Mouse (Mus musculus) MEL (cell line): ENCODE results near the gene Myo10. TPM values are rescaled to one million over a fixed set of nuclear protein-coding genes. Genes with fewer than 3 reads are reported as not detected.

Experiments used
- DNase-seq: peaks from one replicate; pipeline ENCODE4 v3.0.0; 2011; ENCODE audit warnings: low read depth, low spot score
- H3K27ac ChIP-seq: 2 replicates; pipeline ENCODE4 v1.5.1; 2012; ENCODE audit warnings: low read depth, mild to moderate bottlenecking, control low read depth, low read length, moderate library complexity; ENCODE audit not compliant: control insufficient read depth
- H3K27me3 ChIP-seq, 2 experiments: fragments of 150-350 bp in 1 of 2; sonication (generic) in 1 of 2; 2 replicates each; pipeline ENCODE4 v1.6.1; 2012; ENCODE audit warnings: low read length in 2 of 2, mild to moderate bottlenecking in 2 of 2, improper control_type of control experiment in 1 of 2, moderate library complexity in 1 of 2; ENCODE audit not compliant: insufficient read depth in 2 of 2, control insufficient read depth in 1 of 2
- H3K36me3 ChIP-seq, 2 experiments: 2 replicates each; pipeline ENCODE4 v1.6.1; 2012 to 2014; ENCODE audit warnings: low read length in 2 of 2, improper control_type of control experiment in 1 of 2, inconsistent platforms in 1 of 2, mild to moderate bottlenecking in 1 of 2; ENCODE audit not compliant: insufficient read depth in 2 of 2, control insufficient read depth in 1 of 2
- H3K4me1 ChIP-seq, 2 experiments: fragments of 150-350 bp in 1 of 2; sonication (generic) in 1 of 2; 2 replicates each; pipeline ENCODE4 v1.6.1; 2012; ENCODE audit warnings: low read length in 2 of 2, improper control_type of control experiment in 1 of 2, mild to moderate bottlenecking in 1 of 2; ENCODE audit not compliant: insufficient read depth in 2 of 2, control insufficient read depth in 1 of 2
- H3K4me3 ChIP-seq, 2 experiments: fragments of 150-350 bp in 1 of 2; sonication (generic) in 1 of 2; 2 replicates each; pipeline ENCODE4 v1.5.1; 2012; ENCODE audit warnings: low read depth in 2 of 2, low read length in 2 of 2, mild to moderate bottlenecking in 2 of 2, moderate library complexity in 2 of 2, control low read depth in 1 of 2, improper control_type of control experiment in 1 of 2; ENCODE audit not compliant: control insufficient read depth in 1 of 2, insufficient read depth in 1 of 2
- H3K79me2 ChIP-seq: 2 replicates; pipeline ENCODE4 v1.6.1; 2012; ENCODE audit warnings: mild to moderate bottlenecking, low read length, moderate library complexity; ENCODE audit not compliant: control insufficient read depth, poor library complexity, insufficient read depth
- H3K9ac ChIP-seq: 2 replicates; pipeline ENCODE4 v1.6.1; 2012; ENCODE audit warnings: low read depth, mild to moderate bottlenecking, control low read depth, low read length, moderate library complexity; ENCODE audit not compliant: control insufficient read depth, poor library complexity, severe bottlenecking
- H3K9me3 ChIP-seq: fragments of 150-350 bp; sonication (generic); replicated peaks from 2 replicates; pipeline ENCODE4 v1.6.1; 2012; ENCODE audit warnings: mild to moderate bottlenecking, low read length, improper control_type of control experiment, moderate library complexity; ENCODE audit not compliant: insufficient read depth
- BHLHE40 ChIP-seq: IDR thresholded peaks from 2 replicates; pipeline ENCODE4 v1.6.1; 2012; ENCODE audit warnings: low read depth, mild to moderate bottlenecking, inconsistent platforms, low read length, improper control_type of control experiment, borderline replicate concordance
- CHD2 ChIP-seq: IDR thresholded peaks from 2 replicates; pipeline ENCODE4 v1.6.1; 2011; ENCODE audit warnings: low read length, improper control_type of control experiment
- CTCF ChIP-seq, 3 experiments: IDR thresholded peaks in 2 of 3; conservative IDR thresholded peaks in 1 of 3; 2 replicates each; pipeline ENCODE4 v1.5.1; 2011 to 2012; ENCODE audit warnings: low read length in 3 of 3, low read depth in 2 of 3, mild to moderate bottlenecking in 2 of 3, improper control_type of control experiment in 1 of 3, inconsistent platforms in 1 of 3, mixed read lengths in 1 of 3, moderate library complexity in 1 of 3; ENCODE audit not compliant: control insufficient read depth in 1 of 3, insufficient read depth in 1 of 3, poor library complexity in 1 of 3, severe bottlenecking in 1 of 3
- EP300 ChIP-seq, 2 experiments: IDR thresholded peaks; 2 replicates each; pipeline ENCODE4 v1.6.1; 2011; ENCODE audit warnings: improper control_type of control experiment in 2 of 2, low read length in 2 of 2, low read depth in 1 of 2, mild to moderate bottlenecking in 1 of 2
- ETS1 ChIP-seq: IDR thresholded peaks from 2 replicates; pipeline ENCODE4 v1.6.1; 2012; ENCODE audit warnings: low read depth, mild to moderate bottlenecking, inconsistent platforms, low read length, improper control_type of control experiment, moderate library complexity
- KAT2A ChIP-seq: conservative IDR thresholded peaks from 2 replicates; pipeline ENCODE4 v1.6.1; 2012; ENCODE audit warnings: low read depth, low read length, improper control_type of control experiment, inconsistent platforms
- MAFK ChIP-seq: IDR thresholded peaks from 2 replicates; pipeline ENCODE4 v1.6.1; 2011; ENCODE audit warnings: low read depth, mild to moderate bottlenecking, low read length, improper control_type of control experiment, borderline replicate concordance
- MAZ ChIP-seq: IDR thresholded peaks from 2 replicates; pipeline ENCODE4 v1.6.1; 2012; ENCODE audit warnings: low read depth, mild to moderate bottlenecking, inconsistent platforms, low read length, improper control_type of control experiment
- MEF2A ChIP-seq: IDR thresholded peaks from 2 replicates; pipeline ENCODE4 v1.6.1; 2014; ENCODE audit warnings: low read depth, mild to moderate bottlenecking, inconsistent platforms, low read length, improper control_type of control experiment; ENCODE audit not compliant: poor library complexity, insufficient replicate concordance, severe bottlenecking; ENCODE audit errors: extremely low read depth
- MXI1 ChIP-seq: IDR thresholded peaks from 2 replicates; pipeline ENCODE4 v1.6.1; 2011; ENCODE audit warnings: mild to moderate bottlenecking, low read depth, low read length, improper control_type of control experiment
- MYC ChIP-seq: IDR thresholded peaks from 2 replicates; pipeline ENCODE4 v1.6.1; 2011; ENCODE audit warnings: low read depth, mild to moderate bottlenecking, low read length, improper control_type of control experiment, moderate library complexity
- POLR2AphosphoS2 ChIP-seq: IDR thresholded peaks from 2 replicates; pipeline ENCODE4 v1.6.1; 2011; ENCODE audit warnings: low read length, improper control_type of control experiment
- RAD21 ChIP-seq: IDR thresholded peaks from 2 replicates; pipeline ENCODE4 v1.6.1; 2011; ENCODE audit warnings: mild to moderate bottlenecking, low read depth, low read length, improper control_type of control experiment
- RCOR1 ChIP-seq: IDR thresholded peaks from 2 replicates; pipeline ENCODE4 v1.6.1; 2012; ENCODE audit warnings: low read depth, mild to moderate bottlenecking, inconsistent platforms, low read length, improper control_type of control experiment
- SIN3A ChIP-seq: IDR thresholded peaks from 2 replicates; pipeline ENCODE4 v1.6.1; 2012; ENCODE audit warnings: low read length, improper control_type of control experiment, inconsistent platforms
- SMC3 ChIP-seq: IDR thresholded peaks from 2 replicates; pipeline ENCODE4 v1.6.1; 2011; ENCODE audit warnings: low read depth, low read length, improper control_type of control experiment
- TAL1 ChIP-seq: IDR thresholded peaks from 2 replicates; pipeline ENCODE4 v1.6.1; 2012; ENCODE audit warnings: mild to moderate bottlenecking, inconsistent platforms, low read length, moderate library complexity, mixed read lengths
- TBP ChIP-seq: IDR thresholded peaks from 2 replicates; pipeline ENCODE4 v1.8.0; 2011; ENCODE audit warnings: low read depth, low read length, improper control_type of control experiment
- UBTF ChIP-seq: IDR thresholded peaks from 2 replicates; pipeline ENCODE4 v1.6.1; 2012; ENCODE audit warnings: low read depth, mild to moderate bottlenecking, inconsistent platforms, low read length, improper control_type of control experiment, moderate library complexity, borderline replicate concordance; ENCODE audit not compliant: insufficient read depth
- USF1 ChIP-seq: IDR thresholded peaks from 2 replicates; pipeline ENCODE4 v1.6.1; 2014; ENCODE audit warnings: low read depth, mild to moderate bottlenecking, inconsistent platforms, low read length, improper control_type of control experiment, moderate library complexity
- ZC3H11A ChIP-seq: IDR thresholded peaks from 2 replicates; pipeline ENCODE4 v1.6.1; 2012; ENCODE audit warnings: low read depth, mild to moderate bottlenecking, inconsistent platforms, low read length, improper control_type of control experiment
- ZMIZ1 ChIP-seq: IDR thresholded peaks from 2 replicates; pipeline ENCODE4 v1.6.1; 2012; ENCODE audit warnings: low read depth, mild to moderate bottlenecking, inconsistent platforms, low read length, improper control_type of control experiment, moderate library complexity
- ZNF384 ChIP-seq: IDR thresholded peaks from 2 replicates; pipeline ENCODE4 v1.6.1; 2012; ENCODE audit warnings: low read depth, mild to moderate bottlenecking, inconsistent platforms, low read length, improper control_type of control experiment
- polyA plus RNA-seq, 2 experiments: library from polyadenylated mRNA; stranded (reverse) in 1 of 2; unstranded in 1 of 2; fragments of >175 nt in 1 of 2; fragments of >200 nt in 1 of 2; gene quantifications; 2 replicates each; pipeline versions ENCODE4 v1.2.1 to v1.2.4; 2012; ENCODE audit warnings: low replicate concordance in 2 of 2, low read depth in 1 of 2; ENCODE audit not compliant: insufficient read length in 2 of 2, insufficient read depth in 1 of 2, missing spikeins in 1 of 2
- total RNA-seq: library from RNA; depleted of rRNA; stranded (reverse); fragments of 300-350 nt; gene quantifications from 2 replicates; pipeline ENCODE4 v1.2.3, GENCODE M21; 2012

The Myo10 gene
- total and polyA plus RNA-seq, 3 experiments: 0.01 TPM; not detected in 2

DNA sequence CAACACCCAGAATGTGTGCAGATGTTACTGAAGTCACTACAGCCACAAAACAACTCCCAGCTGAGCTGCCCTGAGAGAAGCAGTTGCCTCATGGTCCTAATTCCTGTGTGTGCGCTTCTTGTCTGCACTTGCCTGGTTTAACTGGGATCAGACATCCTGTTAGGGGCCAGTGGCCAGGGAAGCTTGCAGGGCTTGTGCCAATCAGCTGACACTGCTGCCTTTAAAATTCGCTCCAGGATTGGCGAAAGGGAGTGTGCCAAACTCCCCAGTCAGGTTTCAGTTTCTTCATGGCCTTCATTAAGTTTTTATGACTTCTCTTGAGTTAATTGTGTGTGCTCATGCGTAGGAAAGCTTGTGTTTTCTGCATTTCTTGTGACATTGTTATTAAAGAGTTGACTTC, 3.1 kb downstream of the Myo10 start:
- Histone ChIP-seq H3K9me3 (no peaks in the 10 kb centered on the region), H3K9ac (no peak overlapping the region), H3K4me1 (no peaks in the 10 kb centered on the region), H3K4me3 (no peak overlapping the region), H3K79me2 (no peaks in the 10 kb centered on the region), H3K36me3 (no peaks in the 10 kb centered on the region), H3K27me3 (no peaks in the 10 kb centered on the region), H3K27ac (no peak overlapping the region)
- DNase-seq: no peak
- TF ChIP-seq TAL1: no peak
- TF ChIP-seq RCOR1: no peak
- no peak for TF ChIP-seq SMC3
- TF ChIP-seq TBP: no peak
- TF ChIP-seq KAT2A: no peak
- no peak for TF ChIP-seq CHD2
- no peak for TF ChIP-seq POLR2AphosphoS2
- no peak for TF ChIP-seq ZC3H11A
- no peak for TF ChIP-seq ZMIZ1
- no peak for TF ChIP-seq UBTF

DNA sequence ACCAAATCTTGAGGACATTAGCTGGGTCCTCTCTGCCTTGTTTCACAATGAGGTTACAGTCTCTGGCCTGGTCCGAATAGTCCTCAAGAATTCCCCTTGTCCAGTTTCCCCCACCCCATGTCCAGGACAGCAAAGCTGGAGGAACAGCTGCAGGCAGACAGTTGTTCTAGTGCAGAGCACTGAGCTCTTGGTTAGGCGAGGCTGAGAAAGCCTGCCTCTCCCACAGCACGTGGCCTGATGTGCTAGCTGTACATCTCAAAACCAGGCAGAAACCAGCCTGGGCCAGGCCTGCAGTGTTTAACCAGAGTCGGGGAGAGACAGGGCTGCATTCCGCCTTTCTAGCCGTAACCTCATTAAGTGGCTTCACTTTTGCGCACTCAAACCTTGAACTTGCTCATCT, 4.7 kb downstream of the Myo10 start:
- Histone ChIP-seq H3K27ac (no peak overlapping the region), H3K9me3 (no peaks in the 10 kb centered on the region), H3K9ac (no peak overlapping the region), H3K79me2 (no peaks in the 10 kb centered on the region), H3K36me3 (no peaks in the 10 kb centered on the region), H3K4me1 (no peaks in the 10 kb centered on the region), H3K4me3 (no peak overlapping the region), H3K27me3 (no peaks in the 10 kb centered on the region)
- no peak for DNase-seq
- TF ChIP-seq BHLHE40: no peak
- no peak for TF ChIP-seq USF1
- TF ChIP-seq MAFK: no peak
- TF ChIP-seq ETS1: no peak
- no peak for TF ChIP-seq MXI1
- TF ChIP-seq MAZ: no peak
- no peak for TF ChIP-seq SIN3A
- no peak for TF ChIP-seq MEF2A
- TF ChIP-seq TAL1: no peak
- no peak for TF ChIP-seq POLR2AphosphoS2
- TF ChIP-seq RAD21: no peak
- TF ChIP-seq ZMIZ1: no peak
- no peak for TF ChIP-seq EP300 (IDR thresholded peaks at IDR 0.05; ENCODE audit: low read depth in 1 of 2, low read length in 2 of 2)
- no peak for TF ChIP-seq CTCF (IDR thresholded peaks at IDR 0.05 in 2 of 3, conservative IDR thresholded peaks at IDR 0.05 in 1 of 3; ENCODE audit: control insufficient read depth in 1 of 3, insufficient read depth in 1 of 3, low read depth in 2 of 3, low read length in 3 of 3, poor library complexity in 1 of 3, severe bottlenecking in 1 of 3)
- TF ChIP-seq MYC: no peak
- no peak for TF ChIP-seq ZNF384
